Mouse (Mus musculus) ES-Bruce4 (cell line): ENCODE measurements at regions not wholly inside any gene's neighbourhood (a gene's known extent, or its start where the extent isn't known, plus 50 kb on each side); places are given as distances from the start of the nearest gene placed in this dataset.

ENCODE experiments used
- CTCF ChIP-seq: IDR thresholded peaks from one replicate; pipeline ENCODE4 v1.8.1; 2011; ENCODE audit warnings: low read depth, low read length
- EP300 ChIP-seq: IDR thresholded peaks from 2 replicates; pipeline ENCODE4 v1.6.1; 2011; ENCODE audit warnings: low read depth, low read length; ENCODE audit not compliant: insufficient read depth
- POLR2A ChIP-seq: IDR thresholded peaks from one replicate; pipeline ENCODE4 v1.8.1; 2011; ENCODE audit warnings: low read length; ENCODE audit not compliant: insufficient read depth

DNA sequence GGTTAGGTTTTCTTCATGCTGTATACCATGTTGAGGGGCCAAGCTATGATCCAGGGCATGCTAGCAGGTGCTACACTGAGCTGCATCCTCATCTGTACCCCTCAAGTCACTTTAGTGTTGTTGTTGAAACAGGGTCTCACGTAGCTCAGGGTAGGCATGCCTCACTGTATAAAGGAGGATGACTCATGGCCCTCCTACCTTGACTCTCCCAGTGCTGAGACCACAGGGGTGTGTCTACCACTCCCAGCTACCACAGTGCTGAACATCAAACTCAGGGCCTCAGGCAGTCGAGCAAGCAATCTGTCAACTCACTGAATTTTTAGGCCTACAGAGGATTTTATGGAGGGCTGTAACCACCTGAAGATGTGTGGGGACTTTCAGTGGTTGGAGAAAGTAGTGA, 258.5 kb downstream of the Ankrd50 start:
- TF ChIP-seq CTCF (no peak), POLR2A (no peak), EP300 (no peak)
